Mouse (Mus musculus): ENCODE measurements around the gene Erp29.
"Not testable (repeated sequence)": the region's sequence is repeated elsewhere in the genome, so short reads cannot be mapped to it uniquely, and the experiment has no call there.

Gene Erp29

DNA sequence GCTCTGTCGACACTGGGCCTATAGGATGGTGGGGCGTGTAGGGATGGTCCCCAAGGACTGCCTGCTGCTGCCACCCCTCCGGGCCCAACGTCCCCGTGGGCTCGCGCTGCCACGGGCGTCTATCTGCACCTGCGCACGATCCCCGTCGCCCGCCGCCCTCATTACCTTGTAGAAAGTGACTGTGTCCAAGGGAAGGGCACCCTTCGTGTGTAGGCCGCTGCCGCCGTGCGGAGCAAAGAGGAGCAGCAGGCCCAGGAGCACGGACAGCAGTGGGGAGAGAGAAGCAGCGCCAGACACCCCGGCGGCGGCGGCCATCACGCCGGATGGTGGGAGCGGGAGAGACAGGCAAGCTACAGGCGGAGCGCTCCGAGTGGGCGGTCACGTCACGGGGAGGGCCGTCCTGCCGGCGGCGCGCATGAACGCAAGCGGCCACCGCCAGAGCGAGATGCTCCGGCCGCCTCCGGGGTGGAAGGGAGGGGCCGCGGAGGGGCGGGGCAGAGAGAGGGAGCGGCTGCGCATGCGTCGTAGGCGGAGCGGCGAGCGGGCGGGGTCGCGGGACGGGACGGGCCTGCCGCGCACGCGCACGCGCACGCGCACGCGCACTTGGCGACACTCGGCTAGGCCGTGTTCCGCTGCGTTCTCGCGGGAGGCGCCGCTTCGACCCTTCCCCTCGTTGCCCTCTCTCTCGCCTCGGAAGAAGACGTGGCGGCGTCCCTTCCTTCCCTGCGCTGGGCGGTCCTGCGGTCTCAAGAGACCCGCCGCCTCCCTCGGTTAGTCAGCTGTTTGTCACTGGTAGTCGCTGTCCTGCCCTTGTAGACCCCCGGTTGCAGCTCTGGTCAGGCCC, at the start of gene Erp29:
Gene Erp29, minus strand, starts transcription at position 481 of the 844 bp plus-strand sequence.
- DNase-seq (ENCODE audit: low spot score) = peak; percentile 99

DNA sequence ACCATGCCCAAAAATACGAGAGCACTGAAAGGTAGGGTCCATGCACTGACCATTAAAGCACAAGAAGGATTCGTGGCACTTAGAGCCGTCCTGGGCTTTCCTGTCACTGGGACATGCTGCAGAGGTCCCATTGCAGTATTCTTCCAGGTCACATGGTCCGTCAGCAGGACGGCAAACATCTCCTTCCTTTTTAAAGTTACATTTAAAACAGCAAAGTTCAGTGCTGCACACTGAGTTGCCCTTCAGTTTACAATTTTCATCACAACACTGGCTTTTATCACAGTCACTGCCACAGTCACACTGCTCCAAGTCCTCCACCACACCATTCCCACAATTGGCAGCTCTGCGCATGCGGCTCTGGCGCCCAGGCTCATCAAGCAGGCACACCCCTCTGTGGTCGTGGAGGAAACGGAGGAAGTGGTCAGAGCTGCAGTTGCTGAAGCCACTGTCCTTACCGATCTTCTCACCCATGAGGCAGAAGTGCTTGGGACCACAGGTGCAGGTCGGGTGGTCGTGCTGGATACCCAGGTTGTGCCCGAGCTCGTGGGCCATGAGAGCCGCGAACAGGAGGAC, 49.2 kb upstream of the Erp29 start:
- DNase-seq (ENCODE audit: low spot score) = not testable (repeated sequence)

DNA sequence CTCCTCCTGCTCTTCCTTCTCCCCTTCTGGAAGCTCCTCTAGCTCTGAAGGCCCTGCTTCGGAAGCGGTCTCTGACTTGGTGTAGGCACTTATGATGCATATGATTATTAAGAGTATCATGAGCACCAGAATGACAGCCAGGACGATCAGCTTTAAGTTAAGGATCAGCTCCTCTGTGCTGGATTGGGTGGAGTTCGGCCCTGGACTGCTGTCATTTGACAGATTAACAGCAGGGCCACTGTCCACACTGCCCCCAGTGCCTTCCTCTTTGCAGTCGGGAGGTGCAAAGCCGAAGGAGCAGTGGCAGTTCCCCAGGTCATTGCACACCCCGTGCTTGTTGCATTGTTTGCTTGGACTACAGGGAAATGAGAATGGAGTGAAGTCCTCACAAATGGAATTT, 48.4 kb upstream of the Erp29 start:
- DNase-seq (ENCODE audit: low spot score) = no peak

DNA sequence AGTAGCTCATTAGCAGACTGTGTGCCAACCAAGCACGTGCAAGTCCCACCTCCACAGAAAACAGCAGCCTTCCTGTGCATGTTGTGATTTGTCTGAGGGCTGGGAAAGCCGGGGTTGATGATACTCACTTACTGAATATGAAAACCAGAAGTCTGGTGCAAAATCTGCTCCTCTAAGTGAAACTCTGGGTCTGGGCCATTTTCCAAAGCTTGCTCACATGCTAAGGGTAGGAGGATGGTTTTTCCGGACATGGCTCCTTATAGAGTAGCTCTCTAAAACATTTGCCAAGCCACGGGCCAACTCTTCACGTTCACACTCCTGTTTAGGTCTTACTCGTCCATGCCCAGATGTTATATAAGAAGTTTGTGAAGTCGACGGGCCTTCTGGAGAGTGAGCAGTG, 41.0 kb upstream of the Erp29 start:
- no peak for DNase-seq (ENCODE audit: low spot score)

DNA sequence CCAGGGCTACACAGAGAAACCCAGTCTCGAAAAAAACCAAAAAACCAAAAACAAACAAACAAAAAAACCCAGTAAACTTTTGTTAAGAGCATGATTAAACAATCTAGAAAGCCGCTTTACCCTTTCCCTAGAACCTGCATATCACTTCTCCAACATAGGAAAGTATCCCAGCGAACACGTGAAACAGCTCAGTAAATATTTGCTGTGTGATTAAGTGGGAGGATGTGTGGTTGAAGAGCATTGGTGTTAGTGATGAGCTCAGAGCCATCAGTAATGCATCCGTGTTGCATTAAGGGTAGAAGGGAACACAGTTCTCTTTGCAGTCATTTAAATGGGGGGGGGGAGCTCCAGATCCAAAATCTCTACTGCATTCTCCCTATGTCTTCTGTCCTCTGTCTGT, 32.5 kb upstream of the Erp29 start:
- DNase-seq (ENCODE audit: low spot score) = no peak

DNA sequence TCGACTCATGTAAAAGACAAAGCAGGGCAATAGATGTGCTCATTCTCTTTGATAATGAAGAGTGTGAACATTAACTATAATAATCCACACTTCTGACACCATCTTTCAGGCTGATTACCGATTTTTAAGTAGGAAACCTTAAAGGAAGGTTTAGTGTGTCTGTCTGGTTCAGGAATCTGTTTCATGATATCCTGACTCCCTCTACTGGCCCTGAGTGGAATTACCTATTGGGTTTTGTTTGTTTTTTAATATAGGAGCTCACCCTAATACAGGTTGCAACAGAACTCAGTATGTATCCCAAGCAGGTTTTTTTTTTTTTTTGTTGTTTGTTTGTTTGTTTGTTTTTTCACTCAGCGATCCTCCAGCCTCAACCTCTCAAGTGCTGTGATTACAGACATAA, 25.4 kb upstream of the Erp29 start:
- DNase-seq (ENCODE audit: low spot score) = peak; percentile 19

DNA sequence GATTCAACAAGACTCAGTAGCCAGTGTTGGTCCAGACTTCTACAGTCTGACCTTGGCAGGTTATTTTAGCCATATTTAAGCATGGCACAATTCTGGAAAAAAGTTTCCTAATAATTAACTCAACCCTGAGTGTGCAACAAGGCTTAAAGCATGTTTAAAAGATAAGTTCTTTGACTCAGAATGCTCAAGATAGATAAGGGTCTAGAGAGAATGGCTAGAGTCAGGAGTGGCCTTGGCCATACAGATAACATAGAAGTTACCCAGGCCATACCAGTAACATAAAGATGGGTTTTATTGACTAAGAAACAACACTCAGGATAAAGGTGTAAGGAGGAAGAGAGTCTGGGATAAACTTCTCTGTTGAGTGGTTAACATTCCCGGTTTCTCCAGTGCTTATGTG, 23.7 kb upstream of the Erp29 start:
- no peak for DNase-seq (ENCODE audit: low spot score)

DNA sequence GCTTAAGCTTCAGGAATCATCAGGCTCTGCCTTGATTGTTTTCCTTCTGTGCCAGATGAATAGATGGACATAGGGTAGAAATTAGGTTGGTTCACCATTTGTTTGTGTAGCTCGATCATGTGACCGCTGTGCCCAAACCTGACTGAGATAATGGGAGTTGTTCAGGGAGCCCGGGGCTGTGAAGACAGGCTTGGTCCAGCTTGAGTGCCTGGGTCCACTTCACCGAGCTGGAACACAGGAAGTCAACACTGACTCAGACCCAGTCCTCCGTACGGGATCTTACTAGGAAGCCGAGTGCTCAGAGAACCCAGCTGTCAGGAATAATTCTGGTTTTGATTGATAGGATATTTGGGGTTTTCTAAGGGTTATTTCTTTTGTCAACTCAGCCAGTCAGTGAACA, 22.3 kb upstream of the Erp29 start:
- DNase-seq (ENCODE audit: low spot score) = no peak

DNA sequence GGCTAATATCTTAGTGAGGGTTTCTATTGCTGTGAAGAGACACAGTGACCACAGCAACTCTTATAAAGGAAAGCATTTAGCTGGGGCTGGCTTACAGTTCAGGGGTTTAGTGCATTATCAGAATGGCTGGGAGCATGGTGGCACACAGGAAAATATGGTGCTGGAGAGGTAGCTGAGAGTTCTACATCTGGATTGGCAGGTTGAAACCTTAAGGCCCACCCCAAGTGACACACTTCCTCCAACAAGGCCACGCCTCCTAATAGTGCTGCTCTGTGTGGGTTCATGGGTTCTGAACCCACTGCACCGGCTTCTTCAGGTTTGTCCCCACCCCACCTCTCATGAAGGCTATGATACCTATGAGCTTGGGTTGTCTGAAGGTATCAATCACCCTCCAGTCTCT, 20.1 kb upstream of the Erp29 start:
- DNase-seq (ENCODE audit: low spot score) = no peak

DNA sequence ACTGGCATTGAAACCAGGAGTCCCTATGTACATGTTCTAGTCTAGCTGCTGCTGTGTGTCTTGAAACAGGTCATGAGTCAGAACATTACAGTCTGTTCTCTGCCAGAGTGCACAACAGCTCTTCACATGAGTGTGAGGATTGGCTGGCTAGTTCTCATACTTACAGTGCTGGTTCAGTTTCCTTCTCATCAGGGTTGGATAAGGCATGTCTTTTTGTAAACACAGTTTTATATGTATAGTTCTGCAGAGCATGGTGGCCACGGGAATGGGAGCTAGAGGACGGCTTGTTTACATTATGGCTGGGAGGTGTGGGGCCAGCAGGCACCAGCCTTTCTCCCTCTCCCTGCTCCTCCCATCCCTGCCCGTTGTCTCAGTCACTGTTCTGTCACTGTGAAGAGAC, 17.3 kb upstream of the Erp29 start:
- DNase-seq (ENCODE audit: low spot score) = no peak

DNA sequence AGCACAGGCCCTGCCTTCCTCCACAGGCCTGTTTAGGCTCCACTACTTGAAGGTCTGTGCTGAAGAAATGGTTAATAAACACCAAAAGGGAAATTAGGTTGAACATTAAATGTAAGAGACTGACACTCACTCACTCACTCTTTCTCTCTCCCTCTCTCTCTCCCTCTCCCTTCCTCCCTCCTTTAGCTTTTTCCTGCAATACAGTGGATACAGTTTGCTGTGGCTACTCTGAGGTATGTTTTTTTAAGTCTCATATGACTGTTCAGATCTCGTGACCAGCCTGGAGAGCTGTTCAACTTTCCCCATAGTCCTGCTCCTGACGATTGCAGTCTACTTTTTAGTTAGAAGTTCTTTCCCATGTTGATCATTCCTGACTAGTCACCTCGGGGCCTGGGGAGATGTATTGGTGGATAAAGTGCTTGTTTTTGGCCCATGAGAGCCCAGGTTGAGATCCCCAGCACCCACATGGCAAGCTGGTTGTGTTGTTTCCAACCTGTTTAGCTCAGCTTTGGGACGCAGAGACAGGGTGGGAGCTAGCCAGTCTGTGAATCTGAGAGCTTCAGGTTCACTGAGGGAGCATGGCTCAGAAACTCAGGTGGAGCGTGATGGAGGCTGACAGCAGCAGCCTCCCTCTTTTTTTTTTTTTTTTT, 11.4 kb upstream of the Erp29 start:
- DNase-seq (ENCODE audit: low spot score) = no peak

DNA sequence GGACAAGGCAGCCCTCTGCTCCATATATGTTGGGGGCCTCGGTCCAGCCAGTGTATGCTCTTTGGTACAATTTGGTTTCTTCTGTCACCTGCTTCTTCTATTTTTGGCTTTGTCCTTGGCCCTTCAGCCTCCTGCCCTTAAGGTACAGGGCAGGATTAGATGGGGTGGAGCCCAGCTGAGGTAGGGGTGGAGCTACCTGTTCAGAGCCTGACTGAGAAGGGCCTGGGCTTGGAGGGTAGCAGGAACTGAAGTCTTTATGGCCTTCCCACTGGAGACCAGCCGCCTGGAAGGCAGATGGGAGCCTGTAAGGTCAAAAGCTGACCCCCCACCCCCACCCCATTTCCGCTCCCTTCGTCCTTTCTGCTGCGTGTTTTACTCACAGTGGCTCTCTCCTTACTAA, 10.7 kb upstream of the Erp29 start:
- DNase-seq (ENCODE audit: low spot score) = no peak

DNA sequence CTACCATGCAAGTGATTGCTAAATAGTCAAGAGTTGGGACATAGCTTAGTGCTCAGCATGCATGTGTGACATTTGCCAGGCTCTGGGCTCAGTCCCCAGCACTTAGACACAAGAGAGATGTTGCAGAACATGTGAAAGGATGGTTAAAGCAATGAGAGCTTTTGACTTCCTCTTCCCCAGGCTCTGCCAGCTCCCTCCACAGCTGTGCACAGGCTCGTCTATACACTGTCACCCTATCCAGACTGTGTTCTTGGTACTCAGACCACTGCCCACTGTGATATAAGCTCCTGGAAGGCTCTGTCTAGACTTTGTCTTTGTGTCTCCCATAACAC, 9.8 kb upstream of the Erp29 start:
- no peak for DNase-seq (ENCODE audit: low spot score)

DNA sequence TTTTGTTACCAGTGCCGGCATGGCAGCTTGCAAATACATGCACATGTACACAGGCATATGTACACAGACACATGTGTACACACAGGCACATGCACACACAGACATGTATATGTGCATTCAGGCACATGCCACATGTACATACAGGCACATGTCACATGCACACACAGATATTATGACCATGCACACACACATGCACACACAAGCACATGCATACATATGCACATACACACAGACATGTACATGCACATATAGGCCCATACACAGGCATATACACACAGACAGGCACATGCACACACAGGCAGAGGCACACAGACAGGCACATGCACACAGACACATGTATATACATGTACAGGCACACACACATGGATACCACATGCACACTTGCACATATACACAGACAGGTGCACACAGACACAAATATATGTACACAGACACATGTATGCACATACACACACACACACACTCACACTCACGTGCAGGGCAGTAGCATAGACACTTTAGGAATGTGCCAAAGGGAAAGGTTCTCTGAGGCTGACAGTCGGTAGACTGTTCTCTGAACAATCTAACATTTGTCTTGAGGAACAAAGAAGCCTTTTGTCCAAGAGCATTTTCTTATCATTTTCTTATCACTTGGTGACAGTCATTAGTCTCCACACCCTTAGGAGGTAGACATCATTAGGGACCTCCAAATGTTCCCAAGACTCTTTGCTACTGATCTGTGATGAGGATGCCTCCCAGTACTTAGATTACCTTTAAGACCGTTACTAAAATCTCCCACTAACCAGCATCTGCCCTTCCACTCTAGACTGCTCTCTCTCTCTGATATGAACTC, 9.2 kb upstream of the Erp29 start:
- no peak for DNase-seq (ENCODE audit: low spot score)

DNA sequence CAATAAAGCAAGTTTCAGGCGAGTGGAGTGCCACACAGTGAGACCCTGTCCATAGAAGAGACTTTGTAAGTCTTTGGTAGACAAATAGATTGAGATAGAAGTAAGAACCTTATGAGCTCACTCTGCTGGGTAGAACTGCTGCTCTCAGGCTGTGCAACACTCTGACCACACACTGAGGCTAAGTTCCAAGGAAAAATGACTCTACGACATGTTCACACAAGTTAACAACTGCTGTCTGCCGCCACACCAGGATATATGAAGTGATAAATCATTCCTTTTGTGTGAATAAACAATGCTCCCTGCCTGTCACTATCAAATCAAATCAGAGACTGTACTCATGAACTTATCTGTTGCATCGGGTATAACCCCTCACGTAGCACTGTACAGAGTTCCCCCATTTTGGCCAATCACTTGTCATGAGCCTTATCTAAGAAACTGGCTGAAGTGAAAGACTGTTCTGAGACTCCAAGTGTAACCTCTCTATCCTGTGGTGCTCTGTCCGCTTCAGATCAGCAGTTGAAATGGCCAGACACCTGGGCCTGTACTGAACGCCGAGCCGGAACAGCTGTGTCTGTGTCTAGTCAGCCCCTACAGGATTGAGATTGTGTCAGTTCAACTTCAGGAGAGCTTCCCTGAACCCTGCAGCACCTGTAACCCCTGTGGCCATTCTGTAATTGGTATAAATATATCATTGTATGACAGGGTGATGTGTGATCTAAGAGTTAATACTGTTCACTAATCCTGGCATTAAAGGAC, 3.4 kb upstream of the Erp29 start:
- no peak for DNase-seq (ENCODE audit: low spot score)

DNA sequence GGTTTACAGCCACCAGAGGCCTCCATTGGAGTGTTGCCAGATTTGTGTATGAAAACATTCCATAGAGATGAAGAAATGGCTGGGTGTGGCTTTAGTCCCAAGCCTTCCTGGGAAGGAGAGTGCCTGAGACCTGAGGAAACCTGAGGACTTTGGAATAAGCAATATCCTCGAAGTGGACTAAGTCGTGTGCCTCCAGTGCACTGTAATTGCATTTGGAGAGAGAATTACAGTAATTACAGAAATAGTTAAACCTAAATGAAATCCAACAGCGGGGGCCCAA, 2.1 kb upstream of the Erp29 start:
- no peak for DNase-seq (ENCODE audit: low spot score)

DNA sequence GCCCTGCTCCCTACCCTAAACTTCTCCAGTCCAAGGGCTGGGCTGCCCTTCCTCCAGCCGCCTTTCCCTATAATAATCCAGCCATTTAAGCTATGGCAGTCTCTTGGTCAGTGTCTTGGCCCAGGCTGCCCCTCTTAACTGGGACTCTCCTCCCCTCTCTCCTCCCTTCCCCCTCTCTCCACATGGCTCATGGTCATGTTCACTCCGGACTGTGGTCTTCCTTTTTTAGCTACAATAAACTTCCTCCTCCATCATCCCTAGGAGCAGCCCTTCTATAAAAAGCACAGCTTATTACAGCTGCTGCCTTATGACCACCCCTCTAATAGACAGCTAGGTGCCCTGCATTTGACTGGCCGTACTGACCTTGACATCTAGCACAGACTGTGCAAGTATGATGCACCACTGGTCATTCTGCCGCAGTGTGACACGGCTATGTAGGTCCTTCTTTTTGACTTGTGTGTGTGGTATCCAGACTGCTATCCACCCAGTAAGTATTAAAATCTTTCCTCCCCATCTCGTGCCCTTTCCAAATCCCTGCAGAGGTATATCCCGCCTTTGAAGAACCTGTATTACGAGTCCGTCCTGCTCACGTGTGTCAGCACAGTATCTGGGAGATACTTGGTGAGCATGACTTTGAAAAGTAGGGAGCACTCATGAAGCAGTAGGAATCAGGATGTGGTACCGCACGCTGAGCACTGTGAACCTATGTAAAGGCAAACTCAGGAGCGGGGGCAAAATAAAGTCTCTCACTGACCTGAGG, 1.6 kb upstream of the Erp29 start:
- DNase-seq (ENCODE audit: low spot score) = peak; percentile 12

DNA sequence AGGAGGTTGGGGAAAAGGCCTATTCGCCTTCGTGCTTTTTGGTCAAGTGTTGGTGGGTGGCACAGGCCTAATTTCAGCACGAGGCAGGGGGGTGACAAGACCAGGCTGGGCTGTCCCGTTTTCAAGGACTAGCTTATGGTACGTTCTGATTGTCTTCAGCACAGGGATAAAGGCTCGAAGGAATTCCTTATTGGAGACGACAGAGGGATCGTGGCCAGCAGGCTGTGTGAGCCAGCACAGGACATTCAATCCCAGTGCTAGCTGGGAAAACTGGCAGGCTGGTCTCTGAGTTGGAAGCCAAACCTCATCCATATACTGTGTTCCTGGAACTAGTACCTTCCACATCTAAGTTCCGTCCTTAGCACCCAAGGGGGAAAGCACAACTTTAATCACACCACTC, 600 bp upstream of the Erp29 start:
- no peak for DNase-seq (ENCODE audit: low spot score)

DNA sequence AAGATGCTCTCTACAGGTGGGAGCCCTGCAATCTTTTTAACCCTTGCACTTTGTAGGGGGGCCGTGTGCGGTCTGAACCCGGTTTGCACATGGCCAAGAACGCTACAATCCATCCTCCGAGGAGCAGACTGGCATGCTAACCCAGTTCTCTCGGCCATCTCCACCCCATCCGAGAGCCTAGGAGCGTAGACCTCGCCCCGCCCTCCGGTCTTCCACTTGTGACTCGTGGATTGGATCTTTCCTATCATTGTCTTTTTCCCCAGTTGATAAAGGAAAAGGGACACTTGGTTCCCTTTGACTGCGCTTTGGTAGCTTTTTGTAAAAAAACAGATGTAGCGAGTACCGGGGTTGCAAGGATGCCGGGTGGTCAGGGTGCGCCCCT, 671 bp downstream of the Erp29 start, which contains the start of gene Tmem116:
Gene Tmem116, plus strand, starts transcription at position 250 of the 382 bp plus-strand sequence.
- DNase-seq (ENCODE audit: low spot score) = peak; percentile 25

DNA sequence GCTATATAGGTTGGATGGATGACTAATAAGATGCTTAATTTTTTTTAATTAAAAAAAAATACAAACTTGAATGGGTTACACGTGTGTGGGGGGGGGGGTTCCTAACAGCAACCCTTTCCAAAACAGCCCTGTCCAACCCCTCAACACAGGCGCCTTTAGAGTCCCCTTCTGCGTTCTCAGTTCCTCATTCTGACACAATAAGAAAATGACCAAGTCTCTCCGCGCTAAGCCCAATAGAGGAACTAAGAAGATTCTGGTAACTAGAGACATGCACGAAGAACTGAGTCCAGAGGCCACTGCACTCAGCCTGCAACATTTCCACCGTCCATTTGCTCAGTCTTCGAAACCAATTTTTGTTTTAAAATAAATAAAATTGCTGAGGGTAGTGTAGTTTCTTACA, 1.1 kb downstream of the Erp29 start:
- DNase-seq (ENCODE audit: low spot score) = no peak

DNA sequence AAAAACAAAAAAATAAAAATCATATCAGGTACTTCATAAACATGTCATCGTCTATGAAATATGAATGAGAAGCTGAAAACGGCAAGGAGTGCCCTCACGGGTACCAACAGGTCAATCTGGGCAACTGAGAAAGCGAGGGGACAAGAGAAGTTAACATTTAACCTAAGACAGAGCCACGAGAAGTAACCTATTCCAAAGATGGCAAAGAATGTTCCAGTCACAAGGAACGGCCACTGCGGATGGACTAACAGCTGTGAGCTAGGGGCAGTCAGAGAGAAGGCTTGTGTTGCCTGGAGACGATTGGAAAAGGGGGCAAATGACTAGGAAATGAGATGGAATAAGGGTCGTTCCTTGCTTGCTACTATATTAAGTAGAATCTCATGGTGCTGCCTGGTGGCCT, 1.8 kb downstream of the Erp29 start:
- DNase-seq (ENCODE audit: low spot score) = no peak
